Mouse (Mus musculus) testis, postnatal 10 days (tissue): ENCODE data around the gene Bmi1.

Experiments
- DNase-seq: peaks from one replicate; pipeline ENCODE4 v3.0.0; 2021; ENCODE audit warnings: low spot score

Bmi1 gene

DNA sequence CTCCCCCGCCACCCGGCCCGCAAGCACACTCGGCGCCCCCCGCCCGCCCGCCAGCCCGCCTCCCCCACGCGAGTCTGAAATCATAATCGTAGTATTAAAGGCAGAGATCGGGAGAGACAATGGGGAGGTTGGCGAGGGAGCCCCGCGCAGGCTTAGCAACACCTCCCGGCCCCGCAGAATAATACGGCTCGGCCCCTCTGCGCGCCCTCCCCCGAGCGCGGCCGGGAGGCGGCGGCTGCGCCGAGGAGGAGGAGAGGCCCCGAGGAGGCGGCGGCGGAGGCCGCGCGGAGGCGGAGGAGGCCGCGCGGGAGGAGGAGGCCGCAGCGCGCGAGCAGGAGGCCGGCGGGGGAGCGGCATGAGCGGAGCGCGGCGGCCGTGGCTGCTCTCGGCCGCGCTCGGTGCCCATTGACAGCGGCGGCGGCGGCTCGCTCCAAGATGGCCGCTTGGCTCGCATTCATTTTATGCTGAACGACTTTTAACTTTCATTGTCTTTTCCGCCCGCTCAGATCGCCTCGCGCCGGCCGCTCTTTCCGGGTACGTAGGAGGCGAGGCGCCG lies at the start of gene Bmi1:
Gene Bmi1, plus strand, starts transcription at position 83 of the 556 bp plus-strand sequence.
- peak; percentile 77 for DNase-seq

DNA sequence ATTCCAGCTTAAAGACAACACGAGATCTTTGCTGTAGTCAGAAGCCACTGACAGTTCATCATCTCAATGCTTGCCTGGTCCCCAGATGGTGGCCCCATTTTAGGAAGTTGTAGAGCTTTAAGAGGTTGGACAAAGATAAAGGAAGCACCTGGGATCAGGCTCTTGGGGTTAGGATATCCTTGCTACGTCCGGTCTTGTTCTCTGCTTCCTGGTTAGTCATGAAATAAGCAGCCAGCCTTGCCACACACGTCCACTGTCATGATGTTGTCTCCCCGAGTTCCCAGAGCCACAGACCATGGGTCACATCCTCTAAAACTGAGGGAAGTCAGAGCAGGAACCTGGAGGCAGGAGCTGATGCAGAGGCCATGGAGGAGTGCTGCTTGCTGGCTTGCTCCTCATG lies 46.3 kb upstream of the Bmi1 start:
- no peak for DNase-seq

DNA sequence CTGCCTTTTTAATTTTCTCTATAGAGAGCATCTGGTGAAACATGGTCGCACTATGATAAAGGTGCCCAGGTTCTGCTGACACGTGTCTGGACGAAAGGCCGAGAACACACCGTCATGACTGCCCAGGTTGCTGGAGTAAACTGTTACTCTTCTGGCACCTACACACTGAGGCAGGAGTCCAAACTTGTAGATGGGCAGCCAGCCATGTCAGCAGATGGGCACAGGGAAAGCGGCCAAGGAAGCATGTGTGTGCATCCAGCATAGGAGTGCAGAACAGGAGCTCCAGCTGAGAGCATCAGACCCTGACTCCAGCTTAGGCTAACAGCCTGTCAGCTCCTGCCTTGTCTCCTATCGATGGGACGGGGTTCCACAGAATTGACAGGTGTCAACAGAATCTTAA lies 41.8 kb upstream of the Bmi1 start:
- DNase-seq, result peak; percentile 62

GRCm38 (mm10) chr2:18648563-18648962 lies 28.3 kb upstream of the Bmi1 start:
- DNase-seq, result no peak

GRCm38 (mm10) chr2:18654821-18655220 lies 22.0 kb upstream of the Bmi1 start:
- no peak for DNase-seq

- no peak for DNase-seq
Observed at GRCm38 (mm10) chr2:18664003-18664402, 12.8 kb upstream of the Bmi1 start.

- DNase-seq, result no peak
Observed at GRCm38 (mm10) chr2:18671041-18671440, 5.8 kb upstream of the Bmi1 start.

- peak; percentile 98 for DNase-seq
Observed at GRCm38 (mm10) chr2:18672133-18672765, 4.6 kb upstream of the Bmi1 start, which contains the start of gene Commd3. Commd3 (plus strand) TSS chr2:18672384.

DNA sequence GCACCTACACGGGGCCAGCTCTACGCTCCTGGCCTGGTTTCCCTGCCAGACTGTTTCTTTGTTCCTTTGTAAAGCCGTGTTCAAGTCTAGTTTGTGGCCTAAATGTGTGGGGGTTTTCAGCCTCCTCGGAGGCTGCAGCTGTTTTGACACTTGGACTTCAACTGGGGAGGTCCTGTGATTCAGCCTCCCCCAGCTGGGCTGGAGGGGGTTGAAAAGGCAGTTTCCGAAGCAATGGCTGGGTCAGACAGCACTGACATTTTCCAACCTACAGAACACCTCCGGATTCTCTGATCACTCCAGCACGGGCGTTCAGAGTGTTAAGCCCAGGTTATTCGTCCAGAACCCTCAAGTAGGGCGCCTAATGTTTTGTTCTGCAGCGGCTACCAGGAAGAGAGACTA lies 4.1 kb upstream of the Bmi1 start:
- peak; percentile 48 for DNase-seq

- no peak for DNase-seq
Observed at GRCm38 (mm10) chr2:18673766-18674165, 3.1 kb upstream of the Bmi1 start.

- no peak for DNase-seq
Observed at GRCm38 (mm10) chr2:18674193-18674902, 2.5 kb upstream of the Bmi1 start.

DNA sequence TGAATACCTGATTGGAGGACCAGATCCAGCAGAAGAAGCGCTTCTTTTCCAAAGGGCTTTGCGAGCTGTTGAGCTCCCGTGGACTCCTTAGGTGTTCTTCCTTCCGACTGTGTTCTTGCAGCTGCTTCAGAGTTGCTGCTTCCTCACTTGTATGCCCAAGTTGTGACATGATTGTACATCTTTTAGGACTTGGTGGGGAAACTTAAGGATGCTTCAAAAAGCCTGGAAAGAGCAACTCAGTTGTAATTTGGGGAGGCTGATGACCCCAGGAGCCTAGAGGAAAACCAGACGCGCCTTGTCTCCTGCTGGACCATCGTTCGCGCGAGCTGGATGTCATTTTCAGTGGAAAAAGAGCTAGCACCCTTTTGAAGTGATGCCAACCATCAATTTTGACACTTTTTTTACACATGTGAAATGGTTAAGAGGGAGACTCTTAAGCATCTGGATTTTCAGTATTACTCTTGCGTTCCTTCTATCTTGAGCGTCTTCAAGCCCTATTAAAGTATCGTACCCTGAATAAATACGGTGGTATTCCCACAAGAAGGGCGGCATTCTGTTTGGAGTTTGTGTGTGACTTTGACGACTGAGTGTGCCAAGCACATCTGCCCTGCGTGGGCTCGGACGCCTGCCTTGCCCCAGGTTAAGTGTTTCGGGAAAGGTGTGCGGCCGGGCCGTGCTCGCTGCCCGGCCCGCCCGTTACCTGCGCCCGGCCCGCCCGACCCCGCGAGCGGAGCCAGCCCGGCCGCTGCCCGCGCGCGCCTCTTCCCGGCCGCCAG lies 949 bp upstream of the Bmi1 start:
- no peak for DNase-seq

- peak; percentile 85 for DNase-seq
Observed at GRCm38 (mm10) chr2:18676457-18676935, 322 bp upstream of the Bmi1 start.

DNA sequence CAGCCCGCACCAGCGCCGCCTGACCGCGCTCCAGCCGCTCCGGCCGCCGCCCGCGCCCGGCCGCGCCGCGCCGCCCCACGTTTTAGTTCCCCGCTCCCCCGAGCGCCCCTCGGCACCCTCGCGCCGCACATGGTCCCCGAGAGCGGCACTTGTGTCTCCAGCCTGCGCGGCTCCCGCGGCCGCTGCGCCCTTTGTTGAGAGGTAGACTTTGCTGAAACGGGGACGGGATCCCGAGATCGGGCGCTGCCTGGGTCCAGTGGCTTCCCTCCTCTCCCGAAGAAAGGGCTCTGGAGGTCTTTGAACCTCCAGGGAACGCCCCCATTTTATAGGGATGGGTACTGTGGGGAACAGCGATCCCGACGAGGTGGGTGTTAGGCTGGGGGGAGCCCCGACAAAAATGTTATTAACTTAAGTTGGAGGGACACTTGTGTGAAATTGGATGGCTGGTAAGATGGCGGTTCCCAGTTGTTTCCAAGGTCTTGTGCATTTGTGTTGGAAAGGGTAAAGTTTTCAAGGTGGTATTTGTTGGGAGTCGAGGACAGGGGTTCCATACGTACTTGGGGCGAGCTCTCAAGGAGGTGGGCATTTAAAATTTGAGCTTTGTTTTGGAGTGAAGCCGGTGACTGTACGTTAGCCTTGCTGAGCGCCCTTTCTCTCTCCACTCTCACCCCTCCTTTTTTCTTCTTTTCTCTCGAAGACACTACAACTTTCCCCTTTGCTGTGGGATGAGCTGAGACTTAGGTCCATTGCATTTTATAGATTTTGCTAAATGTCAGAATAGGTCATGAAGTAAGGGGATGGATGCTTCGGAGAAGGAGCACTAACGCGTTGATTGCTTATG lies 1.0 kb downstream of the Bmi1 start:
- DNase-seq, result peak; percentile 71

GRCm38 (mm10) chr2:18679701-18680100 lies 2.9 kb downstream of the Bmi1 start:
- DNase-seq, result no peak

- DNase-seq, result no peak
Observed at GRCm38 (mm10) chr2:18680501-18680900, 3.7 kb downstream of the Bmi1 start.

GRCm38 (mm10) chr2:18680961-18681360 lies 4.1 kb downstream of the Bmi1 start:
- DNase-seq, result peak; percentile 79

DNA sequence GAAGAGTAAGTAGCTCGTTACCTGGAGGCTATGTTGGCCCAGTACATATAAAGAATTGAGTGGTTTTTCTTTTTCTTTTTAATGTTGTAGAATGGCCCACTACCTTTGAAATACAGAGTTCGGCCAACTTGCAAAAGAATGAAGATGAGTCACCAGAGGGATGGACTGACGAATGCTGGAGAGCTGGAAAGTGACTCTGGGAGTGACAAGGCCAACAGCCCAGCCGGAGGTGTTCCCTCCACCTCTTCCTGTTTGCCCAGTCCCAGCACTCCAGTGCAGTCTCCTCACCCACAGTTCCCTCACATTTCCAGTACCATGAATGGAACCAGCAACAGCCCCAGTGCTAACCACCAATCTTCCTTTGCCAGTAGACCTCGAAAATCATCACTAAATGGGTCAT lies 7.2 kb downstream of the Bmi1 start:
- DNase-seq, result no peak

- DNase-seq, result no peak
Observed at GRCm38 (mm10) chr2:18686386-18686785, 9.6 kb downstream of the Bmi1 start.

GRCm38 (mm10) chr2:18686826-18687519 lies 10.2 kb downstream of the Bmi1 start:
- no peak for DNase-seq

GRCm38 (mm10) chr2:18687671-18688170 lies 10.9 kb downstream of the Bmi1 start:
- DNase-seq, result no peak
